Mouse (Mus musculus): ENCODE results near the gene Wnk3. TPM values are rescaled to one million over a fixed set of nuclear protein-coding genes. Genes with fewer than 3 reads are reported as not detected.
A peak's percentile ranks its signal among the peaks of the same experiment; 100 is the strongest.
"Not testable (repeated sequence)": the region's sequence is repeated elsewhere in the genome, so short reads cannot be mapped to it uniquely, and the experiment has no call there.

Gene Wnk3
- 0.17 and 0.57 TPM in 2 replicates for polyA plus RNA-seq (2016; fragmentation: Nextera tagmentation; extraction: Ambion mirVana)

- WGBS (ENCODE audit: insufficient replicate concordance): 78% methylated on average over 2 of the region's 2 CpGs
Measured at GRCm38 (mm10) chrX:151197778-151198177, at the start of gene Wnk3. Wnk3 (plus strand) TSS chrX:151198078.

GRCm38 (mm10) chrX:151158414-151158813 lies 39.5 kb upstream of the Wnk3 start:
- WGBS (ENCODE audit: insufficient replicate concordance): 29% methylated on average over 6 of the region's 6 CpGs
- no peaks in the 10 kb centered on the region for H3K36me3 ChIP-seq
- H3K9ac ChIP-seq: no peak overlapping the region
- peak; percentile 64; the same call in 1 of the 2 replicates for ATAC-seq
- H3K9me3 ChIP-seq (replicated peaks): no peaks in the 10 kb centered on the region
- H3K4me1 ChIP-seq: peaks cover 3% of the 10 kb centered on the region; the same call in 1 of the 2 replicates
- H3K27me3 ChIP-seq (replicated peaks): no peaks in the 10 kb centered on the region
- H3K4me3 ChIP-seq: no peak overlapping the region
- H3K27ac ChIP-seq: no peak overlapping the region
- H3K4me2 ChIP-seq: no peak overlapping the region

More at GRCm38 (mm10) chrX:151197778-151198177, at the start of gene Wnk3:
- Histone ChIP-seq H3K4me3 (no peak within 1 kb of the TSS), H3K4me1 (no peaks in the 10 kb centered on the region), H3K36me3 (no peaks in the 10 kb centered on the region), H3K9me3 (replicated peaks) (no peaks in the 10 kb centered on the region), H3K4me2 (no peak within 1 kb of the TSS), H3K27me3 (replicated peaks) (no peaks in the 10 kb centered on the region), H3K9ac (no peak within 1 kb of the TSS), H3K27ac (no peak within 1 kb of the TSS)
- ATAC-seq: no peak

- Histone ChIP-seq H3K9ac (no peak overlapping the region), H3K4me2 (peak overlapping the region; percentile 69), H3K9me3 (replicated peaks) (no peaks in the 10 kb centered on the region), H3K36me3 (no peaks in the 10 kb centered on the region), H3K27me3 (replicated peaks) (peaks cover 45% of the 10 kb centered on the region), H3K4me3 (peak overlapping the region; percentile 49; the same call in 1 of the 2 replicates), H3K4me1 (peaks cover 4% of the 10 kb centered on the region; the same call in 1 of the 2 replicates), H3K27ac (no peak overlapping the region)
- WGBS (ENCODE audit: insufficient replicate concordance): 9% methylated on average over 23 of the region's 25 CpGs
- ATAC-seq: peak; percentile 40; the same call in 1 of the 2 replicates
Measured at GRCm38 (mm10) chrX:151168438-151169131, 29.3 kb upstream of the Wnk3 start.

GRCm38 (mm10) chrX:151169261-151169961 lies 28.5 kb upstream of the Wnk3 start:
- H3K4me1 ChIP-seq: peaks cover 4% of the 10 kb centered on the region; the same call in 1 of the 2 replicates
- H3K9me3 ChIP-seq (replicated peaks): no peaks in the 10 kb centered on the region
- 9% methylated on average over 37 of the region's 58 CpGs for WGBS (ENCODE audit: insufficient replicate concordance)
- H3K4me3 ChIP-seq: peak overlapping the region; percentile 49
- no peaks in the 10 kb centered on the region for H3K36me3 ChIP-seq
- peaks cover 45% of the 10 kb centered on the region for H3K27me3 ChIP-seq (replicated peaks)
- no peak overlapping the region for H3K27ac ChIP-seq
- H3K9ac ChIP-seq: no peak overlapping the region
- peak; percentile 70 for ATAC-seq
- peak overlapping the region; percentile 69 for H3K4me2 ChIP-seq

GRCm38 (mm10) chrX:151173134-151173533 lies 24.7 kb upstream of the Wnk3 start:
- not testable (repeated sequence) for H3K4me2 ChIP-seq; ATAC-seq; H3K9ac ChIP-seq; H3K4me3 ChIP-seq; H3K9me3 ChIP-seq (replicated peaks); H3K36me3 ChIP-seq; H3K27ac ChIP-seq; H3K4me1 ChIP-seq
- WGBS (ENCODE audit: insufficient replicate concordance): 45% methylated on average over 3 of the region's 3 CpGs
- peaks cover 29% of the 10 kb centered on the region for H3K27me3 ChIP-seq (replicated peaks)

- no peak overlapping the region for H3K9ac ChIP-seq
- H3K9me3 ChIP-seq (replicated peaks): no peaks in the 10 kb centered on the region
- no peak overlapping the region for H3K4me2 ChIP-seq
- no peak overlapping the region for H3K4me3 ChIP-seq
- no peaks in the 10 kb centered on the region for H3K36me3 ChIP-seq
- H3K27me3 ChIP-seq (replicated peaks): no peaks in the 10 kb centered on the region
- no peak overlapping the region for H3K27ac ChIP-seq
- no peak for ATAC-seq
- no peaks in the 10 kb centered on the region for H3K4me1 ChIP-seq
Measured at GRCm38 (mm10) chrX:151298329-151298728, 100.5 kb downstream of the Wnk3 start.

- Histone ChIP-seq H3K9me3 (replicated peaks) (no peaks in the 10 kb centered on the region), H3K9ac (no peak overlapping the region), H3K27ac (no peak overlapping the region), H3K4me3 (no peak overlapping the region), H3K4me1 (no peaks in the 10 kb centered on the region), H3K4me2 (no peak overlapping the region), H3K36me3 (no peaks in the 10 kb centered on the region), H3K27me3 (replicated peaks) (peaks cover 17% of the 10 kb centered on the region; the same call in 1 of the 2 replicates)
- no peak for ATAC-seq
- 57% methylated on average over 4 of the region's 4 CpGs for WGBS (ENCODE audit: insufficient replicate concordance)
Measured at GRCm38 (mm10) chrX:151313732-151314131, 115.9 kb downstream of the Wnk3 start.

GRCm38 (mm10) chrX:151333615-151334014 lies 135.7 kb downstream of the Wnk3 start:
- H3K4me3 ChIP-seq: no peak overlapping the region
- no peak overlapping the region for H3K9ac ChIP-seq
- peak; percentile 35; the same call in 1 of the 2 replicates for ATAC-seq
- peaks cover 20% of the 10 kb centered on the region for H3K27me3 ChIP-seq (replicated peaks)
- H3K4me2 ChIP-seq: no peak overlapping the region
- no peak overlapping the region for H3K27ac ChIP-seq
- H3K9me3 ChIP-seq (replicated peaks): no peaks in the 10 kb centered on the region
- 30% methylated on average over 2 of the region's 2 CpGs for WGBS (ENCODE audit: insufficient replicate concordance)
- H3K4me1 ChIP-seq: no peaks in the 10 kb centered on the region
- no peaks in the 10 kb centered on the region for H3K36me3 ChIP-seq

- H3K4me2 ChIP-seq: no peak overlapping the region
- 70% methylated on average over 4 of the region's 4 CpGs for WGBS (ENCODE audit: insufficient replicate concordance)
- no peaks in the 10 kb centered on the region for H3K36me3 ChIP-seq
- no peaks in the 10 kb centered on the region for H3K9me3 ChIP-seq (replicated peaks)
- ATAC-seq: no peak
- no peak overlapping the region for H3K9ac ChIP-seq
- H3K4me1 ChIP-seq: no peaks in the 10 kb centered on the region
- peaks cover 37% of the 10 kb centered on the region for H3K27me3 ChIP-seq (replicated peaks)
- H3K27ac ChIP-seq: no peak overlapping the region
- H3K4me3 ChIP-seq: no peak overlapping the region
Measured at GRCm38 (mm10) chrX:151337804-151338203, 139.9 kb downstream of the Wnk3 start.

GRCm38 (mm10) chrX:151343761-151344500 lies 146.1 kb downstream of the Wnk3 start, which contains the start of gene Fam120c:
Fam120c (plus strand) TSS chrX:151344175.
- H3K4me1 ChIP-seq: peaks cover 11% of the 10 kb centered on the region
- 3% methylated on average over 40 of the region's 56 CpGs for WGBS (ENCODE audit: insufficient replicate concordance)
- H3K4me2 ChIP-seq: peak within 1 kb of the TSS; percentile 78
- peak within 1 kb of the TSS; percentile 78 for H3K9ac ChIP-seq
- no peaks in the 10 kb centered on the region; the same call in 1 of the 2 replicates for H3K36me3 ChIP-seq
- H3K27me3 ChIP-seq (replicated peaks): peaks cover 26% of the 10 kb centered on the region
- H3K27ac ChIP-seq: peak within 1 kb of the TSS; percentile 78
- ATAC-seq: peak; percentile 94
- no peaks in the 10 kb centered on the region for H3K9me3 ChIP-seq (replicated peaks)
- H3K4me3 ChIP-seq: peak within 1 kb of the TSS; percentile 74

GRCm38 (mm10) chrX:151344501-151344984 lies 146.7 kb downstream of the Wnk3 start:
- Histone ChIP-seq H3K4me1 (peaks cover 11% of the 10 kb centered on the region), H3K9ac (peak overlapping the region; percentile 78), H3K27me3 (replicated peaks) (peaks cover 26% of the 10 kb centered on the region), H3K9me3 (replicated peaks) (no peaks in the 10 kb centered on the region), H3K4me2 (peak overlapping the region; percentile 78), H3K27ac (peak overlapping the region; percentile 78), H3K36me3 (peaks cover 4% of the 10 kb centered on the region; the same call in 1 of the 2 replicates), H3K4me3 (peak overlapping the region; percentile 74)
- 11% methylated on average over 19 of the region's 33 CpGs for WGBS (ENCODE audit: insufficient replicate concordance)
- ATAC-seq: peak; percentile 50
